In genomic region chr8:108125053-108125452, GRCm38 (mm10) we compare ENCODE assay signal across 13 mouse cellular contexts.
A peak's percentile ranks its signal among the peaks of the same experiment; 100 is the strongest.
DNase-seq lines count a peak whose midpoint lies in the region; ATAC-seq and TF ChIP-seq lines count a peak whose summit lies in the region.
"Had no signal": no experiment of that assay in that cellular context is flagged by ENCODE, and none has a peak within 500 bp of the region (broad histone marks: within the 10 kb centered on the region; RNA-seq: fewer than 3 reads in every experiment).

No protein-coding gene starts in this region.

- H3K4me1 ChIP-seq in hindbrain, postnatal 0 days (ENCODE audit: insufficient read depth, low read length), result no peaks in the 10 kb centered on the region
- H3K4me1 ChIP-seq in hindbrain, embryonic 10.5 days (replicated peaks), result peaks cover 7% of the 10 kb centered on the region
- H3K4me1 ChIP-seq: embryonic facial prominence, embryonic 13.5 days; liver, embryonic 13.5 days had no signal

- peak; percentile 49 for DNase-seq in adrenal gland, postnatal 10 days
- no peak for DNase-seq in adrenal gland, adult 2 months
- peak; percentile 69 for DNase-seq in hindbrain, postnatal 0 days (ENCODE audit: low spot score)
- DNase-seq in hindbrain, embryonic 10.5 days (ENCODE audit: low spot score), result no peak
- peak; percentile 54 to 70 for DNase-seq in right cerebral cortex, postnatal 10 days (ENCODE audit: low spot score in 2 of 2)
- no peak for DNase-seq in right cerebral cortex, postnatal 4 days
- no peak for DNase-seq in testis, postnatal 10 days (ENCODE audit: low spot score)
- DNase-seq in gastrocnemius, adult 18-20 months (ENCODE audit: low spot score), result no peak
- DNase-seq: kidney, adult 9 months; liver, embryonic 13.5 days had no signal

- no peaks in the 10 kb centered on the region for H3K27me3 ChIP-seq in hindbrain, postnatal 0 days (ENCODE audit: insufficient read depth, low read length)
- H3K27me3 ChIP-seq in hindbrain, embryonic 10.5 days (ENCODE audit: insufficient read depth, poor library complexity, severe bottlenecking), result no peaks in the 10 kb centered on the region
- H3K27me3 ChIP-seq: embryonic facial prominence, embryonic 13.5 days; liver, embryonic 13.5 days had no signal

- no peak for TF ChIP-seq CTCF in hindbrain, postnatal 0 days (IDR thresholded peaks at IDR 0.05; ENCODE audit: low read depth)

- H3K36me3 ChIP-seq in hindbrain, postnatal 0 days (ENCODE audit: insufficient read depth, low read length), result no peaks in the 10 kb centered on the region
- no peaks in the 10 kb centered on the region for H3K36me3 ChIP-seq in hindbrain, embryonic 10.5 days
- H3K36me3 ChIP-seq: embryonic facial prominence, embryonic 13.5 days; liver, embryonic 13.5 days had no signal

- no peak for ATAC-seq in hindbrain, postnatal 0 days

- no peak overlapping the region for H3K4me2 ChIP-seq in hindbrain, postnatal 0 days (ENCODE audit: low read depth, low read length)
- H3K4me2 ChIP-seq: embryonic facial prominence, embryonic 13.5 days; liver, embryonic 13.5 days had no signal

- no peaks in the 10 kb centered on the region for H3K9me3 ChIP-seq in hindbrain, postnatal 0 days (ENCODE audit: low read length)
- H3K9me3 ChIP-seq in hindbrain, embryonic 10.5 days, result no peaks in the 10 kb centered on the region
- H3K9me3 ChIP-seq: embryonic facial prominence, embryonic 13.5 days; liver, embryonic 13.5 days had no signal

- 45% methylated on average over 2 of the region's 2 CpGs for WGBS in hindbrain, postnatal 0 days
- 88% methylated on average over 2 of the region's 2 CpGs for WGBS in hindbrain, embryonic 10.5 days

- H3K4me3 ChIP-seq in hindbrain, postnatal 0 days (ENCODE audit: low read length), result no peak overlapping the region
- H3K4me3 ChIP-seq in hindbrain, embryonic 10.5 days, result no peak overlapping the region
- H3K4me3 ChIP-seq: embryonic facial prominence, embryonic 13.5 days; left cerebral cortex, adult 2 months; liver, embryonic 13.5 days had no signal

- H3K27ac ChIP-seq in hindbrain, postnatal 0 days, result no peak overlapping the region
- H3K27ac ChIP-seq in hindbrain, embryonic 10.5 days, result no peak overlapping the region
- H3K27ac ChIP-seq: embryonic facial prominence, embryonic 13.5 days; left cerebral cortex, adult 2 months; liver, embryonic 13.5 days; macrophage had no signal

- no peak overlapping the region for H3K9ac ChIP-seq in hindbrain, postnatal 0 days (replicated peaks; ENCODE audit: low read length)
- H3K9ac ChIP-seq: embryonic facial prominence, embryonic 13.5 days; liver, embryonic 13.5 days had no signal

Comparison
In these comparisons a context has a peak if more than half of its experiments do, and no peak if none do; other contexts are left out.
1. DNase-seq: peak in adrenal gland, postnatal 10 days (single experiment), hindbrain, postnatal 0 days (single experiment) and right cerebral cortex, postnatal 10 days (2 of 2); none in adrenal gland, adult 2 months (single experiment), hindbrain, embryonic 10.5 days (single experiment), right cerebral cortex, postnatal 4 days (single experiment), testis, postnatal 10 days (single experiment) and gastrocnemius, adult 18-20 months (single experiment).